In genomic region chr16:23412930-23413329, GRCm38 (mm10) we compare ENCODE assay signal across 23 mouse cellular contexts. TPM values are rescaled to one million over a fixed set of nuclear protein-coding genes. Genes with fewer than 3 reads are reported as not detected.
DNase-seq lines count a peak whose midpoint lies in the region; ATAC-seq lines count a peak whose summit lies in the region.
"Had no signal": no experiment of that assay in that cellular context is flagged by ENCODE, and none has a peak within 500 bp of the region (broad histone marks: within the 10 kb centered on the region; RNA-seq: fewer than 3 reads in every experiment).

No protein-coding gene starts in this region.

- H3K36me3 ChIP-seq in hindbrain, embryonic 14.5 days (replicated peaks; ENCODE audit: control insufficient read depth, insufficient read depth) = no peaks in the 10 kb centered on the region
- H3K36me3 ChIP-seq: G1E had no signal

- no peaks in the 10 kb centered on the region for H3K27me3 ChIP-seq in hindbrain, embryonic 14.5 days (ENCODE audit: control insufficient read depth, insufficient read depth, low read length)
- H3K27me3 ChIP-seq: CH12.LX, Patski had no signal

- H3K4me1 ChIP-seq in hindbrain, embryonic 14.5 days (replicated peaks; ENCODE audit: control insufficient read depth, insufficient read depth, low read length) = peaks cover 6% of the 10 kb centered on the region

- no peak overlapping the region for H3K4me2 ChIP-seq in hindbrain, embryonic 14.5 days (replicated peaks)

- H3K4me3 ChIP-seq in hindbrain, embryonic 14.5 days (replicated peaks; ENCODE audit: low read length) = no peak overlapping the region

- no peak for DNase-seq in frontal cortex, adult 2 months (ENCODE audit: extremely low spot score in 1 of 2, low spot score in 1 of 2)
- peak; percentile 77 for DNase-seq in heart, adult 11 months
- DNase-seq in heart, adult 9 months (ENCODE audit: low spot score in 2 of 2) = no peak
- DNase-seq in right cerebral cortex, adult 18-20 months = peak; percentile 5
- DNase-seq in right cerebral cortex, postnatal 14 days = no peak
- DNase-seq in telencephalon, adult 2 months (ENCODE audit: low read depth, low spot score) = peak; percentile 6
- no peak for DNase-seq in hindbrain, embryonic 14.5 days (ENCODE audit: low spot score)
- DNase-seq: adrenal gland, adult 8-10 months; adrenal gland, postnatal 10 days; adrenal gland, postnatal 14 days; adrenal gland, postnatal 25 days; adrenal gland, postnatal 36 days; B cell, adult 2 months; cerebellum, adult 11 months; cerebellum, adult 11-12 months had no signal

- no peak overlapping the region for H3K9ac ChIP-seq in hindbrain, embryonic 14.5 days

- WGBS in hindbrain, embryonic 14.5 days = 84% methylated on average over 6 of the region's 6 CpGs

- no peak overlapping the region for H3K27ac ChIP-seq in hindbrain, embryonic 14.5 days

- peak; percentile 57; the same call in 1 of the 2 replicates for ATAC-seq in frontal cortex, adult (ENCODE audit: low TSS enrichment)
- no peak for ATAC-seq in hindbrain, embryonic 14.5 days (ENCODE audit: low FRiP score)
- ATAC-seq: activated CD4-positive, CD25-positive, alpha-beta regulatory T cell, adult 4 months; CD4-positive, CD25-positive, alpha-beta regulatory T cell, adult 4 months; Patski had no signal

- H3K9me3 ChIP-seq in hindbrain, embryonic 14.5 days (ENCODE audit: control insufficient read depth, low read length) = no peaks in the 10 kb centered on the region
- H3K9me3 ChIP-seq: G1E had no signal

RNA-seq across cellular contexts. Expression of gene Rtp1, which starts 16.0 kb away (rescaled TPM):
- polyA plus RNA-seq in frontal cortex, adult 2 months (2012; rRNA removed) = 0.30 and 0.59 TPM in 2 replicates
- not detected in 2 replicates for polyA plus RNA-seq in hindbrain, embryonic 14.5 days (2014; fragmentation: Nextera tagmentation; extraction: Ambion mirVana)
- polyA plus RNA-seq: activated CD4-positive, CD25-positive, alpha-beta regulatory T cell, adult 4 months; adrenal gland, adult 2 months; C2C12; CD4-positive, CD25-positive, alpha-beta regulatory T cell, adult 4 months; G1E; Patski had no signal

Comparison
In these comparisons a context has a peak if more than half of its experiments do, and no peak if none do; other contexts are left out.
1. DNase-seq: peak in heart, adult 11 months (single experiment), right cerebral cortex, adult 18-20 months (single experiment) and telencephalon, adult 2 months (single experiment); none in frontal cortex, adult 2 months (0 of 2), heart, adult 9 months (0 of 2), right cerebral cortex, postnatal 14 days (single experiment) and hindbrain, embryonic 14.5 days (single experiment).